Mouse (Mus musculus): ENCODE data around the gene Glt28d2. TPM values are rescaled to one million over a fixed set of nuclear protein-coding genes. Genes with fewer than 3 reads are reported as not detected.
A peak's percentile ranks its signal among the peaks of the same experiment; 100 is the strongest.

The Glt28d2 gene
- total and polyA plus RNA-seq, 3 experiments, result 1.9 to 8.5 (median 6.3) TPM

GRCm38 (mm10) chr3:85857083-85857482, 30.2 kb downstream of the Glt28d2 start:
- Histone ChIP-seq H3K4me3 (no peak overlapping the region), H3K9ac (ENCODE audit: low read depth, low read length) (no peak overlapping the region), H3K27ac (peak overlapping the region; percentile 84), H3K36me3 (ENCODE audit: control insufficient read depth, insufficient read depth, low read length) (peaks cover 15% of the 10 kb centered on the region), H3K4me1 (ENCODE audit: control insufficient read depth, insufficient read depth, low read length) (peaks cover 9% of the 10 kb centered on the region), H3K27me3 (ENCODE audit: control insufficient read depth, insufficient read depth, low read length) (no peaks in the 10 kb centered on the region), H3K79me2 (replicated peaks; ENCODE audit: control insufficient read depth, insufficient read depth, low read length) (peaks cover 4% of the 10 kb centered on the region; the same call in 1 of the 2 replicates)
- intact Hi-C loops (cut with DNase I), result no loop called here
- no peak for DNase-seq
- TF ChIP-seq POLR2A (IDR thresholded peaks at IDR 0.05; ENCODE audit: insufficient read depth, low read depth, low read length), result no peak
- TF ChIP-seq CTCF (IDR thresholded peaks at IDR 0.05), result no peak
- no peak for TF ChIP-seq EP300 (IDR thresholded peaks at IDR 0.05; ENCODE audit: insufficient read depth, low read depth, low read length)
- WGBS, result 38% methylated on average over 4 of the region's 4 CpGs

DNA sequence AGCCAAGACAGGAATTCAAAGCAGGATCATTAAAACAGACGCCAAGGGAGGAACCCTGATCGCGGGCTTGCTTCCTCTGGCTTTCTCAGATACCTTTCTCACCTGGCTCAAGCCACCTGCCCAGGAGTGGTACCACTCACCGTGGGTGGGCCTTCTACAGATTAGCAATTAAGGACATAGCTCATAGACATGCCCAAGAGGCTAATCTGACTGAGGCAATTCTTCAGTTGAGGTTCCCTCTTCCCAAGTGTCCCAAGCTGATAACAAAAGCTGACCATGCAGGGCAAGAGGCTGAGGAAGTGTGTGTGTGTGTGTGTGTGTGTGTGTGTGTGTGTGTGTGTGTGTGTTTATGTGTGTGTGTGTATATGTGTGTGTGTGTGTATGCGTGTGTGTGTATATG, 31.4 kb downstream of the Glt28d2 start:
- no peak overlapping the region for H3K4me3 ChIP-seq
- H3K27ac ChIP-seq, result no peak overlapping the region
- peaks cover 7% of the 10 kb centered on the region for H3K4me1 ChIP-seq (ENCODE audit: control insufficient read depth, insufficient read depth, low read length)
- TF ChIP-seq POLR2A (IDR thresholded peaks at IDR 0.05; ENCODE audit: insufficient read depth, low read depth, low read length) (no peak), EP300 (IDR thresholded peaks at IDR 0.05; ENCODE audit: insufficient read depth, low read depth, low read length) (no peak), CTCF (IDR thresholded peaks at IDR 0.05) (no peak)
- H3K36me3 ChIP-seq (ENCODE audit: control insufficient read depth, insufficient read depth, low read length), result peaks cover 14% of the 10 kb centered on the region
- peaks cover 4% of the 10 kb centered on the region; the same call in 1 of the 2 replicates for H3K79me2 ChIP-seq (replicated peaks; ENCODE audit: control insufficient read depth, insufficient read depth, low read length)
- H3K9ac ChIP-seq (ENCODE audit: low read depth, low read length), result no peak overlapping the region
- intact Hi-C loops (cut with DNase I), result no loop called here
- no peaks in the 10 kb centered on the region for H3K27me3 ChIP-seq (ENCODE audit: control insufficient read depth, insufficient read depth, low read length)
- DNase-seq, result no peak
- 50% methylated on average over 5 of the region's 5 CpGs for WGBS

DNA sequence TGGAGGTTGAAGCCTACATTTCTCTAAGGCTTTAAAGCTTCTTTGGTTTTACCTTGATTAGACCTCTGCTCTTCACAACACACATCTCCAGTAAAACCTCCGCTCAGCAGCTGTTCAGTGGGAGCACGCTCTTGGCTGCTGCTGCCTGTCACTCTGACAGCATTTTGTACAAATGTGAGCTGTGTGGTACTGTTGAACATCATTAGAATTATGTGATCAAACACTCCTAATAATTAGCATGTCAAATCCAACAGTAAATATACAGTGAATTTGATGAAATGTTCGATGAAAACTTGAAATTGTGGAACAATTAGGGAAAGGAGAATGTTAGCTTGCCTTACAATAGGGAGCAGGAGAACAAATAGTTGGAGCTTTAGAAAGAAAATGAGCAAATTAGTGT, 32.3 kb downstream of the Glt28d2 start:
- Histone ChIP-seq H3K9ac (ENCODE audit: low read depth, low read length) (no peak overlapping the region), H3K27ac (no peak overlapping the region), H3K4me3 (no peak overlapping the region), H3K79me2 (replicated peaks; ENCODE audit: control insufficient read depth, insufficient read depth, low read length) (peaks cover 4% of the 10 kb centered on the region; the same call in 1 of the 2 replicates), H3K27me3 (ENCODE audit: control insufficient read depth, insufficient read depth, low read length) (no peaks in the 10 kb centered on the region), H3K36me3 (ENCODE audit: control insufficient read depth, insufficient read depth, low read length) (peaks cover 14% of the 10 kb centered on the region), H3K4me1 (ENCODE audit: control insufficient read depth, insufficient read depth, low read length) (peaks cover 7% of the 10 kb centered on the region)
- no peak for DNase-seq
- 88% methylated on average over 3 of the region's 3 CpGs for WGBS
- TF ChIP-seq POLR2A (IDR thresholded peaks at IDR 0.05; ENCODE audit: insufficient read depth, low read depth, low read length) (no peak), EP300 (IDR thresholded peaks at IDR 0.05; ENCODE audit: insufficient read depth, low read depth, low read length) (no peak), CTCF (IDR thresholded peaks at IDR 0.05) (no peak)
- intact Hi-C loops (cut with DNase I), result no loop called here

- peaks cover 4% of the 10 kb centered on the region; the same call in 1 of the 2 replicates for H3K79me2 ChIP-seq (replicated peaks; ENCODE audit: control insufficient read depth, insufficient read depth, low read length)
- H3K4me3 ChIP-seq, result no peak overlapping the region
- WGBS, result 91% methylated on average over 6 of the region's 6 CpGs
- intact Hi-C loops (cut with DNase I), result loop anchor here (5.0 kb wide), 1 partner anchor 63 kb away; no protein-coding TSS in a partner anchor
- no peak overlapping the region for H3K9ac ChIP-seq (ENCODE audit: low read depth, low read length)
- DNase-seq, result no peak
- H3K4me1 ChIP-seq (ENCODE audit: control insufficient read depth, insufficient read depth, low read length), result peaks cover 6% of the 10 kb centered on the region
- peaks cover 14% of the 10 kb centered on the region for H3K36me3 ChIP-seq (ENCODE audit: control insufficient read depth, insufficient read depth, low read length)
- no peaks in the 10 kb centered on the region for H3K27me3 ChIP-seq (ENCODE audit: control insufficient read depth, insufficient read depth, low read length)
- no peak overlapping the region for H3K27ac ChIP-seq
- TF ChIP-seq EP300 (IDR thresholded peaks at IDR 0.05; ENCODE audit: insufficient read depth, low read depth, low read length) (no peak), POLR2A (IDR thresholded peaks at IDR 0.05; ENCODE audit: insufficient read depth, low read depth, low read length) (no peak), CTCF (IDR thresholded peaks at IDR 0.05) (no peak)
These were observed 33.2 kb downstream of the Glt28d2 start for GRCm38 (mm10) chr3:85854143-85854542.

GRCm38 (mm10) chr3:85853715-85854114, 33.6 kb downstream of the Glt28d2 start:
- Histone ChIP-seq H3K27ac (no peak overlapping the region), H3K4me1 (ENCODE audit: control insufficient read depth, insufficient read depth, low read length) (peaks cover 5% of the 10 kb centered on the region), H3K36me3 (ENCODE audit: control insufficient read depth, insufficient read depth, low read length) (peaks cover 14% of the 10 kb centered on the region), H3K9ac (ENCODE audit: low read depth, low read length) (no peak overlapping the region), H3K79me2 (replicated peaks; ENCODE audit: control insufficient read depth, insufficient read depth, low read length) (peaks cover 4% of the 10 kb centered on the region; the same call in 1 of the 2 replicates), H3K27me3 (ENCODE audit: control insufficient read depth, insufficient read depth, low read length) (no peaks in the 10 kb centered on the region), H3K4me3 (no peak overlapping the region)
- 71% methylated on average over 4 of the region's 4 CpGs for whole genome bisulfite sequencing
- intact Hi-C loops (cut with DNase I), result loop anchor here (5.0 kb wide), 1 partner anchor 64 kb away; no protein-coding TSS in a partner anchor
- no peak for TF ChIP-seq POLR2A (IDR thresholded peaks at IDR 0.05; ENCODE audit: insufficient read depth, low read depth, low read length)
- DNase-seq, result no peak

GRCm38 (mm10) chr3:85850079-85850478, 37.2 kb downstream of the Glt28d2 start:
- Histone ChIP-seq H3K36me3 (ENCODE audit: control insufficient read depth, insufficient read depth, low read length) (peaks cover 2% of the 10 kb centered on the region), H3K4me3 (no peak overlapping the region), H3K79me2 (replicated peaks; ENCODE audit: control insufficient read depth, insufficient read depth, low read length) (0 out of 2 replicates have a peak, but pooled peaks cover 1% of the 10 kb centered on the region), H3K9ac (ENCODE audit: low read depth, low read length) (no peak overlapping the region), H3K4me1 (ENCODE audit: control insufficient read depth, insufficient read depth, low read length) (0 out of 2 replicates have a peak, but pooled peaks cover 1% of the 10 kb centered on the region), H3K27me3 (ENCODE audit: control insufficient read depth, insufficient read depth, low read length) (no peaks in the 10 kb centered on the region), H3K27ac (no peak overlapping the region)
- no peak for DNase-seq
- WGBS, result 60% methylated on average over 1 of the region's 1 CpGs
- intact Hi-C loops (cut with DNase I), result loop anchor here (5.0 kb wide), 1 partner anchor 67 kb away; no protein-coding TSS in a partner anchor
- TF ChIP-seq EP300 (IDR thresholded peaks at IDR 0.05; ENCODE audit: insufficient read depth, low read depth, low read length) (no peak), CTCF (IDR thresholded peaks at IDR 0.05) (no peak), POLR2A (IDR thresholded peaks at IDR 0.05; ENCODE audit: insufficient read depth, low read depth, low read length) (no peak)
